Mouse (Mus musculus): ENCODE data around the gene Cyp2t4.

Gene Cyp2t4

GRCm38 (mm10) chr7:27185986-27186385, 32.5 kb downstream of the Cyp2t4 start:
- DNase-seq, result no peak

- no peak for DNase-seq
These were observed 35.9 kb downstream of the Cyp2t4 start for GRCm38 (mm10) chr7:27189271-27189931.

- DNase-seq, result no peak
These were observed 38.9 kb downstream of the Cyp2t4 start for GRCm38 (mm10) chr7:27192434-27192833.

- DNase-seq, result no peak
These were observed 40.2 kb downstream of the Cyp2t4 start for GRCm38 (mm10) chr7:27193731-27194130.

GRCm38 (mm10) chr7:27195681-27196611, 42.4 kb downstream of the Cyp2t4 start, which contains the start of the genes BC024978 and Snrpa:
TSS of gene BC024978 (plus strand) at chr7:27195781.
TSS of gene Snrpa (minus strand) at chr7:27196271.
- DNase-seq, result peak; percentile 91 to 99

GRCm38 (mm10) chr7:27197136-27197535, 43.6 kb downstream of the Cyp2t4 start:
- no peak for DNase-seq

GRCm38 (mm10) chr7:27197634-27198033, 44.1 kb downstream of the Cyp2t4 start:
- no peak for DNase-seq

- no peak for DNase-seq
These were observed 44.8 kb downstream of the Cyp2t4 start for GRCm38 (mm10) chr7:27198355-27198754.

GRCm38 (mm10) chr7:27198779-27199178, 45.3 kb downstream of the Cyp2t4 start:
- no peak for DNase-seq

GRCm38 (mm10) chr7:27203730-27204449, 50.4 kb downstream of the Cyp2t4 start:
- peak; percentile 52 to 58 for DNase-seq

Measured in cerebellum, adult 18-20 months (tissue).